Mouse (Mus musculus) gastrocnemius, adult 18-20 months (tissue): ENCODE measurements around the gene Stx3. TPM values are rescaled to one million over a fixed set of nuclear protein-coding genes. Genes with fewer than 3 reads are reported as not detected.

Experiments
- DNase-seq: peaks from one replicate; pipeline ENCODE4 v3.0.0; 2021; ENCODE audit warnings: low spot score
- total RNA-seq, 2 experiments: library from RNA; stranded (reverse); gene quantifications; 2 replicates each; pipeline ENCODE4 v1.2.3; 2021

Gene Stx3
- total RNA-seq, 2 experiments from 2014 or later = 1.7 to 1.8 TPM

DNA sequence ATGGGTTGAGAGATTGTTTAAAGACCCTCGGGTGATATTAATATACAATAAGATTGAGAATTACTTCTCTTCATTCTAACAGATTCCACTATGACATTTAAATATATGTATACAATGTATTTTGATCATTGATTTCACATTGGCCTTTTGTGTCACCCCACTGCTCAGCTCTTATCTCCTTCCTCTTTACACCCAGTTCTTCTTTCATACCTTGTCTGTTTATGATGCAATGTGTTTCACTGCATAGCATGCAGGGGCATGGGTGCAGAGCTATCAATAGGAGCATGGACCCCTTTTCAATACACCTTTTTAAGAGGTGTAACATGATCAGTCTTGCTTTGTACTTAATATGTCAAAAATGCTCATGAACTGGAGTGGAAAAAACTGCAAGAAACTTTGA, 88.9 kb downstream of the Stx3 start:
- no peak for DNase-seq

- no peak for DNase-seq
Measured at GRCm38 (mm10) chr19:11727304-11727703, 91.9 kb downstream of the Stx3 start.

DNA sequence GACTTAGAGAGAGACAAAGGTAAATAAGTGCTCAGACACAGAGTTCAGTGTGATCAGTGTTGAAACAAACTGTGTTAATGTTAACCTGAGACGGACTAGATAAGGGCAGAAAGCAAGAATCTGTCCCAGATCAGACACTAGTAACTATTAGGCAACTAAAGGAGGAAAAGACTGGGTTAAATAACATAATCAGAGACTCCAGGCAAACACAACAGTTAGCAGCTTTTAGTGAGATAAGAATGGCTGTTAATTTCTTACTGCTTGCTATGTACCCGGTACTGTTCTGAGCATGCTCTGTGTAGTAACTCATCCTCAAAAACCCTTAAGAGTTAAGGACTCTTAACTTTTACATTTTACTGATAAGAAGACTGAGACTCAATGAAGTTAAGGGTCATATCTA, 93.3 kb downstream of the Stx3 start:
- DNase-seq = no peak

Other genes with a start within 250 kb of the Stx3 start
- 1 to 10 TPM in 1 of 2 experiments, under 1 TPM in 1; 0.73 to 1.4 TPM for gene Ms4a6d, start 214.6 kb downstream of the Stx3 start, total RNA-seq
- gene Ms4a2, start 195.7 kb downstream of the Stx3 start, total RNA-seq = under 1 TPM in 1 of 2 experiments, not detected in 1; 0.26 TPM
- not detected for gene Ms4a3, start 178.6 kb downstream of the Stx3 start, total RNA-seq
- gene Oosp2, start 158.8 kb downstream of the Stx3 start, total RNA-seq = not detected
- gene Oosp1, start 128.3 kb downstream of the Stx3 start, total RNA-seq = not detected
- not detected for gene Oosp3, start 122.3 kb downstream of the Stx3 start, total RNA-seq
- not detected for gene Gif, start 71.8 kb downstream of the Stx3 start, total RNA-seq
- gene Mrpl16, start 49.0 kb downstream of the Stx3 start, total RNA-seq = 10 to 100 TPM; 60.5 to 63.2 TPM
- not detected for gene Olfr1417, start 19.8 kb upstream of the Stx3 start, total RNA-seq
- not detected for gene Olfr1418, start 41.7 kb upstream of the Stx3 start, total RNA-seq
- not detected for gene Olfr1419, start 55.7 kb upstream of the Stx3 start, total RNA-seq
- not detected for gene Olfr1420, start 67.2 kb upstream of the Stx3 start, total RNA-seq
- 10 to 100 TPM; 23.6 to 27.3 TPM for gene Patl1, start 93.0 kb upstream of the Stx3 start, total RNA-seq
- gene Osbp, start 146.5 kb upstream of the Stx3 start, total RNA-seq = 10 to 100 TPM; 53.4 to 56.3 TPM
- not detected for gene Olfr1423, start 221.9 kb upstream of the Stx3 start, total RNA-seq
- gene Olfr1424, start 243.3 kb upstream of the Stx3 start, total RNA-seq = not detected